Mouse (Mus musculus): ENCODE measurements around the gene Ap1m2.
"Not testable (repeated sequence)": the region's sequence is repeated elsewhere in the genome, so short reads cannot be mapped to it uniquely, and the experiment has no call there.

Ap1m2 gene

DNA sequence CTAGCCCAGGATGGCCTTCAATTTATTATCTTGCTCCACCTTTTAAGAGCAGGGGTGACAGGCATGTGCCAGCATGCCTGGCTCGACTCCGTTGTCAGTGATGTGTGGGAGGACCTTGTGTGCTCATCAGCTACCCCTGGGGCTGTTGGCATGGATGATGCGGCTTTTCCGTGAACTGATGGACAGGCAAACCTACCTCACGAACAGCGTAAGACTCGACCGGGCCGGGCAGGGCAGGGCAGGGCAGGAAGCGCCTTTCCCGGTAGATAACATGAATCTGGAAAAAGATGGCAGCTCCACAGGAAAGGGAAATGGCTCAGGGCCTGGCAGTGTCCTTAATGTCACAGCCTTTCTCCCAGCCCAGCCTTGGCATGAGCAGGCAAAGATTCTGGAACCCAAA is 12.1 kb upstream of the Ap1m2 start:
- peak in 1 of 2 experiments; percentile 28 for DNase-seq

GRCm38 (mm10) chr9:21322917-21323297 is 10.8 kb upstream of the Ap1m2 start:
- not testable (repeated sequence) for DNase-seq

DNA sequence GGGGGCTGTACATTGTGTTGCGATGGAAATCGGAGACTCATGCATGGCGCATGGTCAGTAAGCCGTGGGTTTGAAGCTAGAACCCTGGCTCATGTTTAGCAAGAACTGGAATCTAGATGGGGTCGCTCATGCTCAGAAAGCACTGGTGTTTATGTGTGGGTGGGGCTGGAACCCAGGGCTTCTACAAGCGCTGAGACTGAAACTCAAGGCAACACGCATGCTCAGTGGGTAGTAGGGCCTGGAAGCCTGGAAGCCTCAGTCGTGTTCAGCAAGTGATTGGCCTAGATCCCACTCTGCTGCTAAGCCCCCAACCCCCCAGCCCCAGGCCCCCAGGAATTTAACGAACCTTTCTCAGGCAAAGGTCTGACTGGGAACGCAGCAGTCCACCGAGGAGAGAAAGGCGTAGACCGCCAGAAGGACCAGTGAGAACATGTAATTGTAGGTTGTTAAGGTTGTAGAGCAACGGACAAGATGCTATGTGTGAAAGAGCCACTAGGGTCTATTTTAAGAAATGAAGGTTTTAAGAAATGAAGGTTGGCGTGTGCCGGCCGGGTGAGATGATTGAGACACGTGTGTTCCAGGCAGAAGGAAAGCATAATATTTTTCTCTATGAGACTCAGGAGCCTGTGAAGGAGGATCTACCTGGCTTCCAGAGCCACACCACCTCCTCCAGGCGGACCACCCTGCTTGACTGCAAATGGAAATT is 10.2 kb upstream of the Ap1m2 start:
- no peak for DNase-seq

DNA sequence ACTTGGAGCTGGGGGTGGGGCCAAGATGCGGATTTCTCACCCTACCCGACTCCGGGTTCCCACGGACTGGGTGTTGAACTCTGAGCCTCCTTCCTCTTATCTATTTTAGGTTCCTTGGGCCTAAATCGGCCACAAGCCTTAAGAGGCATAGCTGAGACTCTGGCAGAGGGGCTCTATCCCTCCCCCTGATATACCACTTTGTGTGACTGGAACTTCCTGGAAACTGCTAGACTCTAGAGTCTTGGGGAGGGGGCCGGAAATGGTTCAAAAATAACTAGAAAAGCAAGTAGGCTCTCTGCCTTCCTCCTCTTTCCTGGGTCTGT is 9.3 kb upstream of the Ap1m2 start:
- peak in 1 of 2 experiments; percentile 45 for DNase-seq

DNA sequence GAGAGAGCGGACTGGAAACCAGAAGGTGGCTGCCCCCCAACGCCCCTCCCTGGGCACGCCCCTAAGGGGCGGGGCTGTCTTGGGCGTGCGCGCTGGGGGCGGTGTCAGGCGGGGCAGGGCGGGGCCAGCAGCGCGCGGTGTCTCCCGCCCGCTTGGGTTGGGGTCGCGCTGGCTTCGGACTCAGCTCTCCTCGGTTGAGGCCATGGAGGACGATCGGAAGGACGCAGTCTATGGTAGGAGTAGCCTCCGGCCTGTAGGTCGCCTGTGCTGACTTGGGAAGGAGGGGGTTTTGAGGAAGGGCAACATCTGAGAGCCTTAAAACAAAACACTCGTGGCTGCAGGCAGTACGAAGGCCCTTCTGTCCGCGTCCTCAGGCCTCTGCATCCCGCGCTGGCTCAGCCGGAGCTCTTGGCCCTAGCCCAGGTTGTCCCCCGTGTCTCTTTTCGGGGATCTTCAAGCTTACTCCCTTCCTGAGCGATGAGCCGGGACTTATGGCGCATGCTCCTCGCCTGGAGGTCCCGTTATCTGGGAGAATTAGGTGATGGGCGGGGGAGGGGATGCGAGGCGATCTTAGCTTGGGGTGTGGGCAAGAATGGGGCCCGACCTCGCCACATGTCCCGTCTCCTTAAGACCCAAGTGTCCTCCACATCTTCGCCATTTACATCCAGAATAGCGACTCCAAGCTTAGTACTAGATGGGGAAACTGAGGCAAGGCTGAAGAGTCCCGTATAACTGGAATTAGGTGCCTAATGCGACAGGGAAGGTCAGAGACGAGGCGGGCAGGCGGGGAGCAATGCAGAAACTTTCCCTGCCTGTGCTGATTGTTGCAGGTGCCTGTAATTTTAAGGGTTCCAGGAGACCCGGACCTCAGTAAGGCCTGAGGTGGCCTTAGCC is 8.7 kb upstream of the Ap1m2 start, which contains the start of gene Slc44a2:
TSS of gene Slc44a2 (plus strand) at position 80 of the 894 bp plus-strand sequence.
- DNase-seq, result peak; percentile 93 to 95

DNA sequence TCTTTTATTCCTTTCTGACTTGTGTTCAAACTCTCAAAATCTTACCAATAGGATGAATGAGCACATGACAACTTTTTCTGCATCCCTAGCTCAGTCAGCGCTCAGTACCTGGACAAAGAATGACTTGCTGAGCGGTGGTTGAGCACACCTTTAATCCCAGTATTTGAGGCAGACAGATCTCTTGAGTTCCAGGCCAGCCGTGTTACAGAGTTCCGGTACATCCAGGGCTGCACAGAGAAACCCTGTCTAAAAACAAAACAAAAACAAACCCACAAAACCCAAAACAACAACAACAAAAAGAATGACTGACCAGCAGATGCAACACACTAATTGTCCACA is 8.1 kb upstream of the Ap1m2 start:
- no peak for DNase-seq

GRCm38 (mm10) chr9:21319503-21319902 is 7.4 kb upstream of the Ap1m2 start:
- DNase-seq, result no peak

GRCm38 (mm10) chr9:21318792-21319191 is 6.7 kb upstream of the Ap1m2 start:
- no peak for DNase-seq

GRCm38 (mm10) chr9:21316696-21317095 is 4.6 kb upstream of the Ap1m2 start:
- no peak for DNase-seq

GRCm38 (mm10) chr9:21315421-21315820 is 3.3 kb upstream of the Ap1m2 start:
- DNase-seq, result no peak

DNA sequence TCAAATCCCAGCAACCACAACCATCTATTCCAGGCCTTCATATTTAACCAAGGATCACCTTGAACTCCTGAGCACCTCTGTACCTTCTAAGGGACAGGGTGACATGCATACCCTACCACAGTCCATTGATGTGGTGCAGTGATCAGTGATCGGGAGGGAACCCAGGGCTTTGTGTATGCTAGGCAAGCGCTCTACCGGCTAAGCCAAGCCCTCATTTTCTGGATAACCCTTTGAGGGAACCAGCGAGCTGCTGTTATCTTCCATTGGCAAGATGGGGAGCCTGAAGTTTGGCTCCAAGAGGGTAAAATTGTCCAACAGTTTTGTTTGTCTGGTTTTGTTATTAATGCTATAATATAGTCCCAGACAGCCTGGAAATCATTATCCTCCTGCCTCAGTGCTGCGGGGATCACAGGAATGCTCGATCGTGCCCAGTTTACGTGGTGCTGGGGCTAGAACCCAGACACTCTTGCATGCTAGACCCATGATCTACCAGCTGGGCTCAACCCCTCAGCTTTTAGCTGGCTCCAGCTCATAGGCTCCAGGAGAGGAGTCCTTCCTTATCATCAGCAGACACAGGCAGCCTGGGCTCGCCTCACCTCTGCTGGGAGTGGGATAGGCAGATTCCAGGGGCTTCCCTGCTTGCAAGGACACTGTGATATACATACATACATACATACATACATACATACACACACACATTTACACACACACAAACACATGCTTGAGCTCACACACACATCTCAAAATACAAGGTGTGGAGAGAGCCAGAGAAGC is 2.4 kb upstream of the Ap1m2 start:
- DNase-seq, result no peak

GRCm38 (mm10) chr9:21313394-21313793 is 1.3 kb upstream of the Ap1m2 start:
- DNase-seq, result peak; percentile 95 to 96

DNA sequence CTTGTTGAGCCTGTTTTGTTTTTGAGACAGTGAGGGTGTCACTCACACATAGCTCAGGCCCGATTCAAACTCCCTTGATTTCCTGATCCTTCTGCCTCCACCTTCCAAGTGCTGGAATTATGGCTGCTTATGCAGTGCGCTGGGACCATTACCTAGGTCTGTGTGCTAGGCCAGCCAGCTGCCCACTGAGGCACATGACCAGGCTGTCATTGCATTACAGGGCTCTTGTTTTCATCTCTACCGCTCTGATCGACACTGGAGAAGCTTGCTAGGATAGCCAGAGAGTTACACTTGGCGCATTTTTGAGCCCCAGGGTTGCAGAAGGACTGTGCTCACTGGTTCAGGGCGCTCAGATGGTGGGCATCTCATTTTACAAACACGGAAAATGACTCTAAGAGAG is 442 bp downstream of the Ap1m2 start:
- DNase-seq, result no peak

GRCm38 (mm10) chr9:21309150-21309741 is 2.9 kb downstream of the Ap1m2 start:
- no peak for DNase-seq

DNA sequence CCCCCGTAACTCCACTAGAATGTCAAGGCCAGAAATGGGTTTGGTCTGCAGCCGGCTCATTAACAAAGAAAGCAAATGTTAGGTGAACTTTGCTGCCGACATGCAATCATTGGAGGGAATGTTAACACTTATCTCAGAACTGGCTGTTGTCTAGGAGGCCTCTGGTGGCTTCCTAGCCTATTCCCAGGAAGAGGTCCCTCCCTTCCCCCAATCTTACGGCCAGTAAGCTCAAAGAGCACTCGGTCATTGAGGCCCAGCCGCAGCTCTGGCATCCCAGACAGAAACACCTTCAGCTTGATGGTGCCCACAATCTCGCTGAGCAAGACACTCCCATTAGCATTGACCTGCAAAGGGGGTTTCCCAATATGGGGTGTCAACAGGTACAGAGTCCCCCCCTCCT is 7.1 kb downstream of the Ap1m2 start:
- no peak for DNase-seq

DNA sequence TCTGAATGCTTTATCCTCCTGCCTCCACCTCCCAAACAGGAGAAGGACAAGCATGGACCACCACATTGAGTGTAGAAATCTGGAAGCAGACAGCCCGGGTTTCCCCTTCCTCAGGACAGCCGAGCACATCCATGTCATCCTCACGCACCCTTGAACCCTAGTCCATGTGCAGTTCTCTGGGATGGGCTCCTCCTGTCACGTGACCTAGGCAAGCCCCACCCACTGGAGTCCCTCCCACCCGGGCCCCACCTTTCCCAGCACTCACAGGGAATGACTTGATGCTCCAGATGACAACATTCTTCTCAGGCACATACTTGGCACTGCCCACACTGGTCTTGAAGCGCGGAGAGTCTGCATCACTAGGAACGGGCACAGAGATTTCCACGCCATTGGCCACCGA is 13.1 kb downstream of the Ap1m2 start:
- no peak for DNase-seq

DNA sequence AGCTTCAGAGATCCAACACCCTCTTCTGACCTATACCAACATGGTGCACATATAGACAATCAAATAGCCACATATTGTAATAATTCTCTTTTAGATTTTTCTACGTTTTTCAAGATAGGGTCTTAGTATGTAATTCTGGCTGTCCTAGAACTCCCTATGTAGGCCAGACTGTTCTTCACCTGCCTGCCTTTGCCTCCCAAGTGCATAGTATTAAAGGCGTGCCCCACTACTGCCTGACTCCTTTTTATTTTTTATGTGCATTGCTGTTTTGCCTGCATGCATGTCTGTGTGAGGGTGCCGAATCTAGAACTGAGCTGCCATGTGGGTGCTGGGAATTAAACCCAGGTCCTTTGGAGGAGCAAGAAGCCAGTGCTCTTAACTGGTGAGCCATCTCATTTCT is 19.9 kb downstream of the Ap1m2 start:
- no peak for DNase-seq

GRCm38 (mm10) chr9:21291868-21292267 is 20.3 kb downstream of the Ap1m2 start:
- DNase-seq, result not testable (repeated sequence)

DNA sequence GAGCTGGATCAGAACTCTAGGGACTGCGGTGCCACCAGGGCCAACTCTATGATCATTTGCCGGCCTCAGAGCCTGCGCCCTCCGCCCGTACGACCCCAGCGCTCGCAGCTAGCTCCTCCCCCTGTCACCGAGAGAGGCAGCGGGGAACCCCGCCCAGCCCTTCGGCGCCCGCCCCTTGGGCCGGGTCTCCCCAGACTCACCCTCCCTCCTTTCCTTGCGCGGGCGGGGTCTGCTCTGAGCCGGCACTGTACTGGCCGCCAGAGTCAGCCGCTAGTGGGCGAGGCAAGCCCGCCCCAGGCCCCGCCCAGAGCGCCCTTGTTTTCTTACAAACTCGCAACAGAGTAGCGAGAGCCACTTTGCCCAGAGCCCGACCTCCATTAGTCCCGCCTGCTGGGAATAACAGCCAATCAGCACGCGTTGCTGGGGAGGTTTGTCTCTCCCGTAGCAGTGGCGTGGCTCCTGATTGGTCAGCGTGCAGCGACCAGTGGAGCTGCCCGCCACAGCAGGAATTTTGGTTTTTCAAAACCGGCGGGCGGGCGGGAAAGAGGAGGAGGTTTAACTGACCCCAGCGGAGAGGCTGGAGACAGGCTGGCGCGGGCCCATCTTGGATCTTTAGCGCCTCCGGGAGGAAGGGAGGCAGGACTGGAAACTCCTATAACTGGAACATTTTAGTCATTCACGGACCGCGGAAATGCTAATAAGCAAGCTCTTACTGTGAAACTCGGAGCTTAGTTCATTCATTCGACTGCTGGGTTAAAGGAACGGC is 20.9 kb downstream of the Ap1m2 start, which contains the start of gene Cdkn2d:
TSS of gene Cdkn2d (minus strand) at position 386 of the 766 bp plus-strand sequence.
- DNase-seq, result peak; percentile 100

DNA sequence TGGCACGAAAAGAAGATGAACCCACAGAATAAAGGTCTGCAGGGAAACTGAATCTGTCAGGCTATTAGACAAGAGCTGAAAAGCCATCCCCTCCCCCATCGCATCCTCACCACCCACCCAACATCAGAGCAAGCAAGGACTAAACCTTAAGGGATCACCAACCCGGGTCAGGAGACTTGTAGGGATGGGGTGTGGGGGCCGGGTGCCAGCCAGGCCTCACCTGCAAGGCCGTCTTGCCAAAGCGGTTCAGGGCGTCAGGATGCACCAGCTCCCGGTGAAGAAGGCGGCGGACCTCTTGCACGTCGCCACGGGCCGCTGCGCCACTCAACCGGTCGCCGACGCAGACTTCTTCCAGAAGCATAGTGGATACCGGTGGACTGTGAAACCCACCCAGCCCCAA is 21.5 kb downstream of the Ap1m2 start:
- DNase-seq, result peak; percentile 75 to 77

GRCm38 (mm10) chr9:21289337-21289671 is 22.8 kb downstream of the Ap1m2 start:
- no peak for DNase-seq
